Mouse (Mus musculus) heart, postnatal 10 days (tissue): ENCODE measurements around the gene Xrcc3. TPM values are rescaled to one million over a fixed set of nuclear protein-coding genes. Genes with fewer than 3 reads are reported as not detected.

Experiments used
- DNase-seq, 2 experiments: peaks; one replicate each; pipeline ENCODE4 v3.0.0; 2021
- intact Hi-C: fragments of 180-260 bp; cut with DNase I; formaldehyde crosslinking; loops from one replicate; pipeline ENCODE4 v1.15.1; 2025
- total RNA-seq, 2 experiments: library from RNA; stranded (reverse); gene quantifications; 2 replicates each; pipeline ENCODE4 v1.2.3; 2021

Gene Xrcc3
- total RNA-seq, 2 experiments from 2014 or later: 3.5 to 4.0 TPM

DNA sequence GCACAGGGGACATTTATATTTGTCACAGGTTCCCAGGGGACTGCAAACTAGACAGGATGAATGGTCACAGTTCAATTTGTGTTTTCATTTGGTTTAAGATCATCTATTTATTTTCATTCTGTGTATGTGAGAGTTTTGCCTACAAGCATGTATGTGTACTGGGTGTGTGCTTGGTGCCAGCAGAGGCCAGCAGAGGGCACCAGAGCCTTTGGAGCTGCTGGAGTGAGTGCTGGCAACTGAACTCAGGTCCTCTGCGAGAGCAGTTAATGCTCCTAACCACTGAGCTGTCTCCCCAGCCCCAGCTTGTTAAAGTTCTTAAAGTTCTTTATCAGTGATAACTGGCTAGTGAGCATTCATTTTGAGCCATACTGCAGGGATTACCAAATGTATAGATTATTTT lies 34.1 kb downstream of the Xrcc3 start:
- intact Hi-C loops: no loop called here
- DNase-seq: no peak

DNA sequence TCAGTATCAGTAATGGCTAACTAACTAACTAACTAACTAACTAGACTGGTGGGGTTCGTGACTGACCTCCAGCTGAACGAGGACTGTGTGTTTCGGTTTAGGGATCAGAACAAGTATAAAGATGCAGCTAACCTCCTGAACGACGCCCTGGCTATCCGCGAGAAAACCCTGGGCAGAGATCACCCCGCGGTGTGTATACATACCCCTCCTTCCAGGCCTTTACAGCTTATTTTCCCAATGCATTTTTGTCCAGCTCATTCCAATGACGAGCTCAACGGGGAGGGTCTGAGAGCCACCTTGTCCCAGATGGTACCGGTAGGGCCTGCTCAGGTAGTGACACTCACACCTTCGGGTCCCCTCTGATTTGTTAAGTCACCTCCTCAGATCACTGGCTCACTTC lies 35.8 kb downstream of the Xrcc3 start:
- intact Hi-C loops: no loop called here
- no peak for DNase-seq

DNA sequence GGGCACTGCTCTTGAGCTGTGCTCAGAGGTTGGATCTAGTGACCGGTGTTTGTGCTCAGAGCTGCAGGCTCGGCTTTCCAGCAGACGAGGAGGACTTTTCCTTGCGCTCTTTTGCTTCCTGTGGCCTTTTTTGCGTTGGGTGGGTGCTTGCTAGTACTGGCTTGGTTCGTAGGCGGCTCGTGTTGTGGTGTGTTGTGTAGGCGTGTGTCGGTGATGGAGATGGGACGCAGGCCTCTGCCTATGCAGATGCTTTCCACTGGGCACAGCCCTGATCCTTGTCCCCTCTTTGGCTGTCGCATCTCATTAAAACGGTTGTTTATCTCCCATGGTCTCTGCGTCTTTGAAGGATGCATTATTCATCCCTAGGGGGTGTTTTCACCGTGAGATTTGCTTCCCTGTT lies 38.8 kb downstream of the Xrcc3 start:
- DNase-seq: no peak
- intact Hi-C loops: no loop called here

DNA sequence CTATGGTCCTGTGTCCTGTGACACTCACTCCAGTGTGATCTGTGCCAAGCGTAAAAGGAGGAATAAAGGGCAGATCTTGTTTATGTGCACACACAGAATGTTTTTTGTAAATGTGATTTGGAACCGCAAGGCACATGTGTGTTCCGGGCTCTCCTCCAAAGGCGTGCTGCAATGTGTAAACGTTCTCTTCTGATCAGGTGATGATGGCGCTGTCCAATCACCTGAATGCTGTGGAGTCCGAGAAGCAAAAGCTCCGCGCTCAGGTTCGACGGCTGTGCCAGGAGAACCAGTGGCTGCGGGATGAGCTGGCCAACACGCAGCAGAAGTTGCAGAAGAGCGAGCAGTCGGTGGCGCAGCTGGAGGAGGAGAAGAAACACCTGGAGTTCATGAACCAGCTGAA lies 39.5 kb downstream of the Xrcc3 start:
- intact Hi-C loops: no loop called here
- no peak for DNase-seq

DNA sequence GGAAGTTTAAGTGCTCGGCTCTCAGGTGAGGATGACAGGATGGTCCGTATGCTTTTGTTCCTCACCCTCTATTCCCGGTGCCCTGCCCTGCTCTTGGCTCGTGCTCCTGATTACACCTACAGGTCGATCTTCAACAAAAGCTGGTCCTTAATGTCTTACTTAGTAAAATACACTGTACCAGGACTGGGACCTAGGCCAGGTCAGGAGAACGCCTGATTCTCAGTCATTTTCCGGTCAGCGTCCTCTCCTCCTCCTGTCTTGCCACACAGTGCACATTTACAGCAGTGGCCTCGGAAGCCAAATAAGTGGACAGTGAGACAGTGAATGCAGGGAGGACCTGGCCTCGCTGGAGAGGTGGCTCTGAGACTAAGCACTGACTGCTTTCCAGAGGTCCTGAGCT lies 43.0 kb downstream of the Xrcc3 start:
- no peak for DNase-seq
- intact Hi-C loops: no loop called here

DNA sequence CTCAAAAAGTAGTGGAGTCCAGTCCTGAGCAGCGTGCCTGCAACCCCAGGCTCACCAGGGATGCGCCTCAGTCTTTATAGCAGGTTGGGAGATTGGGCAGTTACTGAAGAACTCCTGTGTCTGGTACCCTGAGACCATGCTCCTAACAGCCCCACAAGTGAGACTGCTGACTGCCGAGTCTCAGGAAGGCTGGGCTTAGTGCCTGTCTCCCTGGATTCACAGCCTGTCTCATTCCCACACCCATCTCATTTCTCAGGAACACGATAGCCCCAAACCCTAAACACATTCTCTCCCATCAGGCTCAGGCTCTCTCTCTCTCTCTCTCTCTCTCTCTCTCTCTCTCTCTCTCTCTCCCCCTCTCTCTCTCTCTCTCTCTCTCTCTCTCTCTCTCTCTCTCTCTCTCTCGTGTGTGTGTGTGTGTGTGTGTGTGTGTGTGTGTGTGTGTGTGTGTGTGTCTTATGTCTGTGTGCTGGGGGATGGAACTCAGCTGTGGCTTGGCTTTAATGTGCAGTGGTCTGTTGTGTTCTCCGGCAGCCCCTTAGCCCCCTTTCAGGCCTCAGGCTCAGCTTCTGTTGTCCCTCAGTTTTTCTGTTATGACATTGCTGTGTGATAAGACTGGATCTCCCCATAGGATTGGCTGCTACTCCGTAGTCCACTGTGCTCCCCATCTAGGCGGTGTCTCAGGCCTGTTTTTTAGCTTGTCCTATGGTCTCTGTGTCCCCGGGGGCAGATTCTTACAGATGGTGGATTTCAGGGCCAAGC lies 43.7 kb downstream of the Xrcc3 start:
- intact Hi-C loops: no loop called here
- DNase-seq: no peak

DNA sequence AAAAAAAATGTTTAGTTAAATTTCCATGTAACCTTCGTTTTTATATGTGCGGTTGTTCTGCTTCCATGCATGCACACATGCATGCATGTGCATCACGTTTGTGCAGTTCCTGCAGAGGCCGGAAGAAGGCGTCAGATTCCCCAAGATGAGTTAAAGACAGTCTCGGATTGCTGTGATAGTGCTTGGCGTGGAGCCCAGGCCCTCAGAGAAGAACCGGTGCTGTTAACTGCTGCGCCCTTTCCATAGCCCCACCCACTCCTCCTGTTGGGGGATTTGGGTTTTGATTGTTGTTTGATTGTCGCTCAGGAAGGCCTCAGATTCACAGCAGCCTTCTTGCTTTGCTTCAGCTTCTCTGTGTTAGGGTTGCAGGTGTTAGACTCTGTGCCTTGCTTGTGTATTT lies 44.4 kb downstream of the Xrcc3 start:
- intact Hi-C loops: no loop called here
- peak; percentile 67 to 78 for DNase-seq

DNA sequence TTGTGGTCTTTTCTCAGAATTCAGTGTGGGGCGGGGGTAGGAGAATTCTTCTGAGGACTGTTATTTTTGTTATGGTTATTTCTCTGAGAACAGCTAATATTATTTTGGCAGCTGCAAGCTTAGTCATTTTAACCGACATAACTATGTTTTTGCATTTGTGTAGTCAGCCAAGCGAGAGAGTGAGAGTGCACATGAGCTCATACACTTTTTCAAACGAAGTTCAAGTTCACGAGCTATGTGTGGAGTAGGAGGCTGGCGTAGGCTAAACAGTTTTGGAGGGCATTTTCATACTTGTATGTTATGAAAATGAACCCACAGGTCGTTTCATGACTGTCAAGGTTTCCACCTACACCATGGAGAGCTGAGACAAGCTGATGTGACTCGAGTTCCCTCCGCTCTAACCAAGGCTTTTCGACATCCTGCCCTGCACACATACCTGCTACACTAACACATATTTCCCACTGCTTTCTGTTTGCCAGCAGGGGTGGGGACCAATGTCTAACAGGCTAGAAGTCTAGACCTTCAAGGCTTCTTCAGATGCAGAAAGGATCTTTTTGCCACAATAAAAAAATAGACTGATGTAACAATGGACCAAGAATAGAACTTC lies 45.2 kb downstream of the Xrcc3 start:
- no peak for DNase-seq
- intact Hi-C loops: no loop called here

DNA sequence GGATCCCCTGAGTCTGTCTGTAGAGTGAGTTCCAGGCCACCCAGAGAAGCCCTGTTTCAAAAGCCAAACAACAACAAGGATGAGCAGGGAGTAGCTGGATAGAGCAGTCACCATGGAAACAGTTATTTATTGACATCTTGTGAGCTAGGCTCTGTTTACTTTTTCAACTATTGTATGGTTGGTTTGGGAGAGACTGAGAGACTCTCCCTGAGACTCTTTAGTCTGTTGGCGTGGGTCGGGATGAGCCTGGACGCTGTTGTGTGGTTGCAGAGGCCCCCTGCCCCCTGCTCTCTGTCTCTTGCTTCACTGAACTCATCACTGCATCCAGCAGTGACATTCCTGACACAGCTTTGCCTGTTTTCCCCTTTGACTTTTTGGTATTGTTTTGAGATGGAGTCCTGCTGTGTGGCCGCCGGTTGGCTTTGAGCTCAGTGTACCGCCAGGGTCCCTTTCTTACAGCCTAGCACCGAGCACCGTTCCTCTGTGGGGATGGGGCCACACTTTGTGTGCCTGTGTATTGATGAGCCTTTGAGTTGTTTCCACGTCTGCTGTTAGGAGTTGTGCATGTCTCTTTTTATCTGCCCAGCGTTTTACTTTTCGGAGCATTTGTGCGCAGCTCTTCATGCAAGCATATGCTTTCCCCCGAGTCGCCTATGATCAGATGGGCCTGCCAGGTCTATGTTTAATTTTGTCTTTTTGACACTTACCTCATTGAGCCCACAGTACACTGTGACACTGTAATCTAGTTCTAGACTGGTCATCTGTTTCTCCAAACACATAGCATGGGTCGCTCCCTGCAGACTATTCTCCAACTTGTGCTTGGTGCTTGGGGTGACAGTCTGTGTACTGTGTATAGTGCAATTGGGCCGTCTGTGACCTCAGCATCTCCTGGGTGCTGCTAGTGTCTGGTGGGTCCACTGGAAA lies 47.1 kb downstream of the Xrcc3 start:
- no peak for DNase-seq
- intact Hi-C loops: no loop called here

DNA sequence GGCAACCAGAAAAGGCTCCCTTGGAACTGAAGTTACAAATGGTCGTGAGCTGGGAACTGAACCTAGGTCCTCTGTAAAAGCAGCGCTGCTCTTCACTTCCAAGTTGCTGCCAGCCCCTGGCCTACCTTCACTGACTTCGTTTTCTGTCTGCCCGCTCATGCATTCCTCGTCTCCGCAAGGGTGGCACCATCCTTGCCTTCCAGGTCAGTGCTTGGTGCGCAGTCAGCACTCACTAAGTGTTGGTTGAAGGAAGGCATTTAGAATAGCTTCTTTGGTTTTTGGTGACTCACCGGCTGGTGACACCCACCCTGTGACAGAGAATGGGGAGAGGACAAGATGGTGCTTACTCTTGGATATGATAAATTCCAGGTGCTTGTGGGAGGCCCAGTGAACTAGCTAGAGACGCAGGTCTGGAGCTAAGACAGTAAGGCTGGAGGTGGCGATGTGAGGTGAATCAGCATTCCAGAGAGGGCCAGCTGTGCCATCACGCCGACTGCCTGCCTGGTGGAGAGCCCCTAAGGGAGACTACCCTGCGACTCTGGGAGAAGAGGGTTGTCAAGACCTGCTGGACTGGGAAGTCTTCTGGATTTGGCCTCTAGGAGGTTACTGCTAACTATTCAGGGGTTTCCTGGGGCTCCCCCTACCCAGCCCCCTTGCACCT lies 50.9 kb downstream of the Xrcc3 start:
- intact Hi-C loops: no loop called here

DNA sequence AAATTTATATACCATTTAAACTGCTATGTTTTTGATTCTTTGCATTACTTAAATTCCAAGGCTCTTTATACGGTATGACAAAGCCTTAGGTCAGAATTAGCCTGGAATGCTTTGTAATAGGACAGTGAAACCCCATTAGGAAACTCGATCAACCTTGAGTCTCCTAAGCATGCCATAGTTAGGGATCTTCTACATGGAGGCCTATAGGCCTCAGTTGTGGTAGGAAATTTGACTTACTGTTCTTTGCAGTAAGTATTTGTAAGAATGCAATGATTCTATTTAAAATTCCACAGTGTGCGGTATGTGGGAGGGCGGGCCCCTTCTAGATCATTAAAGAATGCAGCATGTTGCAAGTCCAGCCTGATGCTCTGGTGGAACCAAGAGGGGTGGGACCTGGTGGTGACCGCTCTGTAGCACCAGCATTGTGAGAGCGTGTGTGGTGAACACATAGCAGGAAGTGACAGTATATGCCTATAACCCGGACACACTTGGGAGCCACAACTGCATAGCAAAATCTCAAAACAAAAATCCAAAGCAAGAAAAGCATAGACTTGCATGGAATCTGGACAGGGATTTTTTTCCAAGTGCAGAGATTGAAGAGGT lies 53.3 kb downstream of the Xrcc3 start:
- DNase-seq: no peak
- intact Hi-C loops: no loop called here

More for the DNA sequence above, 50.9 kb downstream of the Xrcc3 start:
- no peak for DNase-seq

DNA sequence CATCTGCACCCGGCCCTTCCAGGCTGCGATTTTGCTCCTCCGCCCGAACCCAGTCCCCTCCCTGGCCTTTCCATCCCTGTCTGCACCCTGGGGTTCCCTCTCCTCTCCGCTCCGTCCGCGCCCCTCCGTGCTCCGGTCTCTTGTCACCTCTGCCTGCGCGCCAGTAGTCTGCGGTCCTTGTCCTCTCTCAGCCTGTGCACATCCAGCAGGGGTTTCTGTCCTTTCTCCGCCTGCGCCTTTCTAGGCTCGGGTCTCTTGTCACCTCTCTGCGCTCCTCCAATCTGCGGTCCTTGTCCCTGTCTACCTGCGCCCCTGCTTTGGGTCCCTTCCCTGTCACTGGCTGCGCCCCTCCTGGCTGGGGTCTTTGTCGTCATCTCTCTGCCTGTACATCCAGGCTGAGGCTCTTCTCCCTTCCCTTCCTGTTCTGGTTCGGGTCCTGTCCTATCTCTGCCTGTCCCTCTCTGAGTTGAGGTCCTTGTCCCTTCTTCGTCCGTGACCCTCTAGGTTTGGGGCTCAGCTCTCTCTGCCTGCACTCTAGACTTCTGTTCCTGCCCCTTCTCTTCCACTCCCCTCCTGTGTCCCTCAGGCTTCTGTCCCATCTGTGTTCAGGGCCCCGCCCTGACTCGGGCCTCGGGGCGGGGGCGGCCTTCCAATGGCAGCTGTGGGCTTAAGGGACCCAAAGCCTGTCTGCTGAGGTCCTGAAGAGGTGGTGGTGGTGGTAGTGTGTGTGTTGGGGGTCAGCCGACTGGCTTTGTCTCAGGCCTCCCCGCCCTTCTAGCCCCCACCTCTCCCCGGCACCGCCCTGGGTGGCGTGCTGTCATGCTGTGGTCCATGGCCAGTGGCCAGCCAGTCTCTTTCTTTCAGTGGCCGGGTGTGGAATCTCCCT lies 54.3 kb downstream of the Xrcc3 start:
- DNase-seq: peak; percentile 88
- intact Hi-C loops: no loop called here

DNA sequence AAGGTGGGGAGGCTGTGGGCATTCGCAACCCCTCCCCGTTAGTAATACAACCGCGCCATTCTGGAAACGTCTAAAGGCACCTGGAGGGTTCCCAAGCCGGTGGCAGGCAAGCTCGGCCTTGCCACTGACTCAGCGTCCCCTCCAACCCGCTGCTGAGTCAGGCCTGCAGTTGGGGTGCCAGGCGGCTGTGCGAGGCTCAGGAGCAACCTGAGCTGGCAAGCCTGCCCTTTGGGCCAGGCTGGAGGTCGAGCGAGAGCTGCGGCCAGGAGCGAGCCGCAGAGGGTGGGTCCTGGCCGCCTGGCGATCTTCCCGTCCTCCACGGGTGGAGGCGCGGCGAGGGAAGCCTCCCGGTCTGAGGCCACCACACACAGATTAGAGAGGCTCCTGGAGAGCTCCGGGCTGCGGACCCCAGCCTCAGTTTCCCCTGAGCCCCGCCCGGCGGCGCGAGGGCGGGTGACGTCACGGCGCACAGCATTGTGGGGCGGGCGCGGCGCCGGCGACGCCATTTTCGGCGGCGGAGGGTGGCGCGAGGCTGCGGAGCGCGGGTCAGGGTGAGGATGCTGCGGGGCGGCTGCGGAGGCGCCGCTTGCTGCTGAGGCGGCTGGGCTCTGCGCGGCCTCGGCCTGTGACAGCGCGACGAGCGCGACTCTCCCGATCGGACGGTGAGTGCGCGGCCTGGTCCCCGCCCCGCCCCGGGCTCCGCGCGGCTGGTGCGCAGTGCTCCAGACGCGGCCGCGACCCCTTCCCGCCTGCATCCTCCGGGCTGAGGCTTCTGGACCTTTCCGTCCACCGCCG lies 55.1 kb downstream of the Xrcc3 start, which contains the start of gene Klc1:
Gene Klc1, plus strand, starts transcription at position 469 of the 795 bp plus-strand sequence.
- intact Hi-C loops: no loop called here
- DNase-seq: peak; percentile 83 to 84

DNA sequence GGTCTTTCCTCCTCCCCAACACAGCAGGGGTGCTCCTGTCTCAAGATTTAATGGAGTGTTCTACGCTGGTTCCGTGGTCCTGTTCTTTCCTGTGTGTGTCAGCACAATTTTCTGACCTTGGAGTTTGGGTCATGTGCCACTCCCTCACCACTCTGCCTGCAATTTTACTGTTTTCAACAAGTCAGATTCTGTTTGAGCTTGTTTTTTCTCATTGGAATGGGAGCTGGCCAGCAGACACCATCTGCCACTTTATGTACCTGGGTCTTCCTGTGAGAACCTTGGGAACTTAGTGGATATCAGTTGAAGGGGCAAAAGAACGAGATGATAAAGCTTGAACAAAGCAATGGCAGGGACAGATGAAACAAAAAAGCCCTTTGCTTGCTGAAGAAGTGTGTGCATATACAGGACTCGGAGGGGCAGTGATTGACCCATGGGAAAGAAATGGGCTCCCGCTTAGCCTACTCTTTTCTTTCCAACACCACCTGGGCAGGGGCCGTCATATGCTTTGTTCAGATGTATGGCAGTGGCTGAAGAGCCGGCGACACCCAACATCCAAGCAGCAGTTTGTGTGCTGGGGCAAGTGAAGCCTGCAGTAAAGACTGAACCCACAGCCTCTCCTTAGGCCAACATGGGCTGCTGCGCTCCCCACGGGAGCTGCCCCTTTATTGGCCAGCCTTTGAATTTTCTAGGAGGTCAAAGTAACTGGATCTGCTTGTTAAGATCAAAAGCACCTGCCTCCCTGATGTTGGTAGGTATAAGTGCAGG lies 55.9 kb downstream of the Xrcc3 start:
- DNase-seq: no peak
- intact Hi-C loops: no loop called here

DNA sequence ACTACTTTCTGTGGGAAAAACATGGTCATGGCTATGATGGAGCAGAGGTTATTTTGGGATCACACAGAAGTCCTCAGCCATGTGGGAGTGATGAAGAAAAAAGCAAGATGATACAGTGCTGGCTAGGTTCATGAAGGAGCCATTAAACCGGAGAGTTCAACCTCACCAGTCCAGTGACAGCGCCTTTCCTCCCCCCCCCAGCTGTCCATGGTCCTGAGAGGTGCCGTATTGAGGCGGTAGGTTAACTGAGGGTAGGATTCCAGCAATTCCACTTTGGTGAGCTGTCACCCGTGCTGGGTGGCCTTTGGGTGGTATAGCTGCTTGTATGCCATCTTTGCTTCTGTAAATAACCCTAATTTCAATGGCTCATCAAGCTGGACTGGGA lies 57.0 kb downstream of the Xrcc3 start:
- intact Hi-C loops: no loop called here
- no peak for DNase-seq

DNA sequence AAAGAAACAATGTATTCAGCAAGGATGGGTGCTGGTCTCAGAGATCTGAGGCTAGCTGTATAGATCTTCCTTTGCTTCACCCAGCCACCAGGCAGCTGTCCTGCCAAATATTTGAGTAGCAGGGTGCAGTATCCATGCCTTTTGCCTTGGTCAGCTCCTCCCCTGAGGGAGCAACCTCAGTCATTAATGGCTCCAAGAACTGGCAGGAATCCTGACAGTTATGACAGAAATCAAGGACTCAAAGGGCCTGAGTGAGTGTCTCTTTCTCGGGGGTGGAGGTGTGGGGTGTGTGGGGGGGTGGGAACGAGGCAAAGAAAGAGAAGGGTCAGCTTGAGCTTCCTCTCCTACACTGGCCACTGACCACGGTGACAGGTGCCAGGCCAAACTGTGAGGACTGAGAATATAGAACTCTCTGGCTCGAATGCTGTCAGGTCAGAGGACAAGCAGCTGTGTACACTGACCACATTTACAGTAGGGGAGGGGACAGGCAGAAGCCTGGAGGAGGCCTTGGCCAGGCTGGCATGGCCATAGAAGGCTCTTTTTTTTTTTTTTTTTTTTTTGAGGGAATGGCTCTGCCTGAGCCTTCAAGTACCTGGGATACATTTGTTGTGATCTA lies 57.5 kb downstream of the Xrcc3 start:
- no peak for DNase-seq
- intact Hi-C loops: no loop called here

DNA sequence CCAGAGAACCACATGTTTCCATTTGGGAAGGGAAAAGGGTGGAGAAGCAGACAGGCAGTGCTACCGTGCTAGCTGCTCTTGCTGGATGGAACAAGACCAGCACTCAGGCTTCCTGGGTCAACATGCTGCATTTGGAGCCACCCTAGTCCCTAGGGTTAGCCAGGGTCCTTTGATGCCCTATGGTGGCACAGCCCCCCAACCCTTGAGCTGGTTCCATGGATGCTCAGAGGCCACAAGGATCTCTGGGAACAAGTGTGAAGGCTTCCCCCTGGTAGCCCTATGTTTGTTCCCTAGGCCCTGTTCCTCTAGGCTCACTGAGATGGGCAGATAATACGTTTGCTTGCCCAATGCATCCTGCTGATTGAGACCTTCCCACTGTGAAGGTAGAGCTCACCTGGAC lies 58.4 kb downstream of the Xrcc3 start:
- intact Hi-C loops: no loop called here
- no peak for DNase-seq

DNA sequence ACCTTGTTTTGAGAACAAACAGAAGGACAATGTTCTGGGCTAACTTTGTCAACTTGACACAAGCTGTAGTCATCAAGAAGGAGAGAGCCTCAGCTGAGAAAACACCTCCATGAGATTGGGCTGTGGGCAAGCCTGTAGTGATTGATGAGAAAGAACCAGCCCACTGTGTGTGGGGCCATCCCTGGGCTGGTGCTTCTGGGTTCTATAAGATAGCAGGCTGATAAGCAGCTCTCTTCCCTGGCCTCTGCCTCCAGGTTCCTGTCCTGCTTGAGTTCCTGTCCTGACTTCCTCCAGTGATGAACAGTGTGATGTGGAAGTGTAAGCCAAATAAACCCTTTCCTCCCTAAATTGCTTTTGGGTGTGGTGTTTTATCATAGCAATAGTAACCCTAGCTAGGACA lies 59.0 kb downstream of the Xrcc3 start:
- intact Hi-C loops: no loop called here
- no peak for DNase-seq
